Mouse (Mus musculus): ENCODE measurements around the gene Arhgef12. TPM values are rescaled to one million over a fixed set of nuclear protein-coding genes. Genes with fewer than 3 reads are reported as not detected.
"Not testable (repeated sequence)": the region's sequence is repeated elsewhere in the genome, so short reads cannot be mapped to it uniquely, and the experiment has no call there.

Arhgef12 gene
- polyA plus RNA-seq, 1 experiment from 2014 or later = 22.1 TPM

DNA sequence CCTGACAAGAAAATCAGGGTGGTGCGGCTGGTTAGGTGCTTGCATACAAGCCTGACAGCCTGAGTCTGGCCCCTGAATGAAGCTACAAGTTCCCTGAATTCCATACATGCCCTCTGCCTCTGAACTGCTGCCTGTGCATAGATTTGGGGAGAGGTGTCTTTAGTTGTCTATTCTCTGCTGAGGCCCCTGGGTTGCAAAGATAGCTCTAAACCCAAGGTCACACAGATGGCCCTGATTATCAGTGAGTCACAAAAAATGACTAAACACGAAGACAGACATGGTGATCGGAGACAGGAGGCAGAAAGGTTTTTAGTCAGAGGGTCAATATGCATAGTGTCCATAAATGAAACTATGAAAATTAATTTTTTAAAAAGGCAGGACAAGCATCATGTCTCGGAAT is 113.4 kb downstream of the Arhgef12 start:
- Histone ChIP-seq H3K27me3 (ENCODE audit: control insufficient read depth, insufficient read depth, low read depth, low read length) (no peaks in the 10 kb centered on the region), H3K27ac (ENCODE audit: low read length) (no peak overlapping the region), H3K9me3 (replicated peaks; ENCODE audit: control insufficient read depth, low read length, poor library complexity, severe bottlenecking) (no peaks in the 10 kb centered on the region), H3K4me2 (ENCODE audit: low read length) (no peak overlapping the region), H3K4me1 (ENCODE audit: control insufficient read depth, insufficient read depth, low read length) (no peaks in the 10 kb centered on the region), H3K4me3 (ENCODE audit: low read depth, low read length) (no peak overlapping the region), H3K36me3 (ENCODE audit: control insufficient read depth, insufficient read depth, low read length) (peaks cover 52% of the 10 kb centered on the region), H3K9ac (ENCODE audit: low read depth, low read length) (no peak overlapping the region)
- WGBS = 93% methylated on average over 4 of the region's 4 CpGs
- ATAC-seq = no peak

DNA sequence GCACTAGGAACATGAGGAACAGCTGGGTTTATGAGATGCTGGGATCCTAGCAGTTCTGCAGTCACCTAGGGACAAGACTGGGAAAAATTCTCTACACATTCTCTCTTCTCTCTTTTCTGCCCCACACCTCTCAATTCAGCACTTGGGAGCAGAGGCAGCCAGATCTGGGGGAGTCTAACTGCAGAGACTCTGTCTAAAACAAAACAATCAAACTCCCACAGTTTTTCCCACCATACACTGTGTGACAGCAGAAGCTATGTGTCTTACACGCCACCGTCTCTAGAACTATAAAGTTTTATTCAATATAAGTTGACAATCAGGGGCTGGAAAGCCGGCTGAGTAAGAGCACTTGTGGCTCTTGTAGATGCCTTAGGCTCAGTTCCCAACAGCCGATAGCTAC is 119.1 kb downstream of the Arhgef12 start:
- Histone ChIP-seq H3K4me1 (ENCODE audit: control insufficient read depth, insufficient read depth, low read length) (no peaks in the 10 kb centered on the region), H3K27ac (ENCODE audit: low read length) (no peak overlapping the region), H3K9me3 (replicated peaks; ENCODE audit: control insufficient read depth, low read length, poor library complexity, severe bottlenecking) (no peaks in the 10 kb centered on the region), H3K9ac (ENCODE audit: low read depth, low read length) (no peak overlapping the region), H3K27me3 (ENCODE audit: control insufficient read depth, insufficient read depth, low read depth, low read length) (no peaks in the 10 kb centered on the region), H3K36me3 (ENCODE audit: control insufficient read depth, insufficient read depth, low read length) (peaks cover 46% of the 10 kb centered on the region), H3K4me3 (ENCODE audit: low read depth, low read length) (no peak overlapping the region), H3K4me2 (ENCODE audit: low read length) (no peak overlapping the region)
- ATAC-seq = no peak
- 92% methylated on average over 4 of the region's 4 CpGs for WGBS

DNA sequence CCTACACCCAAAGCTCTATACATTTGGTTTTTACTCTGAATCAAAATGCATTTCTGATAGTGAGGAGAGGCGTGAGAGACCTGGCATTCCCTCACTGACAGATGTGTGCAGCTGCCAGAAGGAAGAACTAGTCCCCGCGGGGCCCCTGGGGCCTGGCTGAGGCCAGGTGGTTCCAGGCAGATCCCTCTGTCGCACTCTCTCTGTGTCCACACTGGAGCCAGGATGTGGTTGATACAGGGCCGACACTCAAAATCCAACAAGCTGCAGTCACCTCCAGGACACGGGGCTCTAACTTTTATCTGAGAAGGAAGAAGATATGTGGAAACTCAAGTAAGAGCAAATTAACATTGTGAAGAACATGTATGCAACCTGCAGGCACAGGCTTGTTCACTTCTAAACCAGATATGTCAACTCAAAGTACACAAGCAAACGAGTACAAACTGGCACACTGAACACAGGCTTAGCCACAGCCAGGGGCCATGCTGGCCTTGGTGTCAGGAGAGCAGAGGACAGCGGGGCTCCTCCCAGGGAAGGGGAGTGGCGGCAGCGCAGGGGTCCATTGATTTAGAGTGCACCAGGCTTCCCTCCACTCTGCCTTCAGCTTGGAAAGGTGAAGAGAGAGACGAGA is 138.0 kb downstream of the Arhgef12 start:
- no peak overlapping the region for H3K4me2 ChIP-seq (ENCODE audit: low read length)
- peaks cover 47% of the 10 kb centered on the region for H3K36me3 ChIP-seq (ENCODE audit: control insufficient read depth, insufficient read depth, low read length)
- WGBS = 72% methylated on average over 11 of the region's 11 CpGs
- H3K9me3 ChIP-seq (replicated peaks; ENCODE audit: control insufficient read depth, low read length, poor library complexity, severe bottlenecking) = no peaks in the 10 kb centered on the region
- no peak overlapping the region for H3K9ac ChIP-seq (ENCODE audit: low read depth, low read length)
- no peak overlapping the region for H3K27ac ChIP-seq (ENCODE audit: low read length)
- no peaks in the 10 kb centered on the region for H3K4me1 ChIP-seq (ENCODE audit: control insufficient read depth, insufficient read depth, low read length)
- no peak overlapping the region for H3K4me3 ChIP-seq (ENCODE audit: low read depth, low read length)
- no peak for ATAC-seq
- no peaks in the 10 kb centered on the region for H3K27me3 ChIP-seq (ENCODE audit: control insufficient read depth, insufficient read depth, low read depth, low read length)

DNA sequence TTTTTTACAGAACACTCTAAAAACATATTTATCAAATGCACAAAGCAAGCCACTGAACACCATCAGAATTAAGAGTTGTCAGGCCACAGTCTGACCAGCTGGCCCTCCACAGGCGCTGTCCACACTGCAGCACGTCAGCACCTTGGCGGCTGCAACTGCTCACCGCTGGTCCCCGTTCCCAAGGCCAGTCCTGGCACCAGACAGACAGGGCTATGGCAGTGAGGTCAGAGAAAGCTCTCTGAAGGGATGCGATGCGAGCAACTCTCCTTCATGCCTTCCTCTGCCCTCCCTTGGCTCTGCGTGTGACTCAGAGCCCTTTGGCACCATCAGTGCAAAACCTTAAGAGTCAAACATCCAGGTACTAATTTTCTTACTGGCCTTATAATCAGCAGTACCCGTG is 139.3 kb downstream of the Arhgef12 start:
- no peak overlapping the region for H3K27ac ChIP-seq (ENCODE audit: low read length)
- H3K4me1 ChIP-seq (ENCODE audit: control insufficient read depth, insufficient read depth, low read length) = no peaks in the 10 kb centered on the region
- no peak overlapping the region for H3K4me3 ChIP-seq (ENCODE audit: low read depth, low read length)
- peaks cover 40% of the 10 kb centered on the region for H3K36me3 ChIP-seq (ENCODE audit: control insufficient read depth, insufficient read depth, low read length)
- H3K9me3 ChIP-seq (replicated peaks; ENCODE audit: control insufficient read depth, low read length, poor library complexity, severe bottlenecking) = no peaks in the 10 kb centered on the region
- H3K4me2 ChIP-seq (ENCODE audit: low read length) = no peak overlapping the region
- no peak overlapping the region for H3K9ac ChIP-seq (ENCODE audit: low read depth, low read length)
- no peaks in the 10 kb centered on the region for H3K27me3 ChIP-seq (ENCODE audit: control insufficient read depth, insufficient read depth, low read depth, low read length)
- no peak for ATAC-seq
- WGBS = 87% methylated on average over 9 of the region's 9 CpGs

DNA sequence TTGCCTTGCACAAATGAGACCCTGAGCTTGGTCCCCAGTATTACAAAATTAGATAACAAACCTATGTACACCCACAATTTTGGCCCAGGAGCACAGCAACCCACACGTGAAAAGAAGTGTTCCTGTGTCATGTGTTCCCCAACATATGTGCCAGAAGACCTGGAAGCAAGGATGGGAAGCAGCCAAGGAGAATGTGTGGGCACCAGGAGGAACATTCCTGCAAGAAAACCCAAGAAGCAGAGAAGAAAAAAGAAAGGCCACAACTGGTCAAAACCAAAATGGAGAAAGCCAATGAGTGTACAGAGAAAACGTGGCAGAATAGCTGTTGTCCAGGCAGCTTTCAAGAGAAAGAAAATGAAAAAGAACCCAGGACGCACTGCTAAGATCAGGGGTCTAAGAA is 142.2 kb downstream of the Arhgef12 start:
- ATAC-seq; H3K9me3 ChIP-seq (replicated peaks; ENCODE audit: control insufficient read depth, low read length, poor library complexity, severe bottlenecking); H3K4me2 ChIP-seq (ENCODE audit: low read length); H3K27me3 ChIP-seq (ENCODE audit: control insufficient read depth, insufficient read depth, low read depth, low read length); H3K4me1 ChIP-seq (ENCODE audit: control insufficient read depth, insufficient read depth, low read length); H3K4me3 ChIP-seq (ENCODE audit: low read depth, low read length); H3K27ac ChIP-seq (ENCODE audit: low read length); H3K9ac ChIP-seq (ENCODE audit: low read depth, low read length): not testable (repeated sequence)
- 78% methylated on average over 3 of the region's 3 CpGs for WGBS
- H3K36me3 ChIP-seq (ENCODE audit: control insufficient read depth, insufficient read depth, low read length) = peaks cover 20% of the 10 kb centered on the region

DNA sequence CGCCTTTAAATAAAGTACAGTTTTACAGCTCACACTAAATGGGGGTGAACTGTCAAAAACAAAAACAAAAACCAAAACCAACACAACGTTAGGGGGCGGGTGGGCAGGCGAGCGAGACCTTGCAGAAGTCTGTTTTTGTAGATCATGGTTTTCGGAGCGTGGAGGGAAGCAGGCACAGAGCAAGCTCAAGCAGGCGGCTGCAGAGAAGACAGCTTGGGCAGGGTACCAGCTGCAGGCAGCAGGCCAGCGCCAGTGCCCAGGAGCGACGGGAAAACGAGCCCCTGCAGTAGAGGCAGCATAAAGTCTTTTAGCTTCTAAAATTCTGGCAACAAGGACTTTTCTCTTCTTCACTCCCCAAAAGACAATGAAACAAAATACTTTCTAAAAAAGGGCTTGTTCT is 142.7 kb downstream of the Arhgef12 start:
- no peak for ATAC-seq
- Histone ChIP-seq H3K27ac (ENCODE audit: low read length) (no peak overlapping the region), H3K4me2 (ENCODE audit: low read length) (no peak overlapping the region), H3K27me3 (ENCODE audit: control insufficient read depth, insufficient read depth, low read depth, low read length) (no peaks in the 10 kb centered on the region), H3K36me3 (ENCODE audit: control insufficient read depth, insufficient read depth, low read length) (peaks cover 15% of the 10 kb centered on the region), H3K9me3 (replicated peaks; ENCODE audit: control insufficient read depth, low read length, poor library complexity, severe bottlenecking) (no peaks in the 10 kb centered on the region), H3K4me1 (ENCODE audit: control insufficient read depth, insufficient read depth, low read length) (no peaks in the 10 kb centered on the region), H3K4me3 (ENCODE audit: low read depth, low read length) (no peak overlapping the region), H3K9ac (ENCODE audit: low read depth, low read length) (no peak overlapping the region)
- 82% methylated on average over 12 of the region's 12 CpGs for WGBS

DNA sequence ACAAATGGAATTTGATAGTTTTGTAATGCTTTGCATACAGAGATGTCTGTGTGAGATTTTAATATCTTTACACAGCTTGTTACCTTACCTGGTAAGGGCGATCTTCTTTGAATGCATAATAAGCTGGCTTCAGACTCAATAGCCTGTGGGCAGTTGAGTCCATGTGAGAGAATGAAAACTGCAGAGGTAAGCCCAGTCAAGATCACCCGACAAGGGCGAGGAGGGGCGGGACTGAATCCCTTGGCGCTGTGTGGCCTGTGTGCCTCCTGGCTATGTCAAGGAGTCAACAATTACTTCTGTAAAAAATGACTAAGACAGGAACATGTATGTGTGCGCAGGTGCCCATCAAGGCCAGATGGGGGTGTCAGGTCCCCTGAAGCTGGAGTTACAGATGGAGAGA is 144.5 kb downstream of the Arhgef12 start:
- 82% methylated on average over 6 of the region's 6 CpGs for WGBS
- Histone ChIP-seq H3K9ac (ENCODE audit: low read depth, low read length) (no peak overlapping the region), H3K36me3 (ENCODE audit: control insufficient read depth, insufficient read depth, low read length) (peaks cover 2% of the 10 kb centered on the region), H3K4me1 (ENCODE audit: control insufficient read depth, insufficient read depth, low read length) (no peaks in the 10 kb centered on the region), H3K9me3 (replicated peaks; ENCODE audit: control insufficient read depth, low read length, poor library complexity, severe bottlenecking) (no peaks in the 10 kb centered on the region), H3K27me3 (ENCODE audit: control insufficient read depth, insufficient read depth, low read depth, low read length) (no peaks in the 10 kb centered on the region), H3K4me2 (ENCODE audit: low read length) (no peak overlapping the region), H3K4me3 (ENCODE audit: low read depth, low read length) (no peak overlapping the region), H3K27ac (ENCODE audit: low read length) (no peak overlapping the region)
- ATAC-seq = peak; percentile 40; the same call in 1 of the 2 replicates

DNA sequence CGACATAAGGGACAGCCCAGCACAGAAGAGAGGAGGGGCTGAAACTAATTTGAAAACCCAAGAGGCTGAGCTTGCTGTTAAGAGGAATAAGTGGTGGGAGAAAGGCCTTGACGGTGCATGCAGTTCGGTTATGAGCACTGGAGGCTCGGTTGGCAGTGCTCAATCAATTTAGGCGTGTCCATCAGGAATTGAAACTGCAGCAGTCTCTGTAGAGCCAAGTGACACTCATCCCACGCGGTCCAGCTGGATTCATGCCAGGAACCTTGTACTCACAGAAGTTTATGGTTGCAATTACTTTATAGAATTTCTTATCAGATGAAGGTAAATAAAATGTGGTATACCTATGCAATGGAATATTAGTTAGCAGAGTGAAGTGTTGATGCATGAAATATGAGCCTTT is 148.6 kb downstream of the Arhgef12 start:
- Histone ChIP-seq H3K4me1 (ENCODE audit: control insufficient read depth, insufficient read depth, low read length) (no peaks in the 10 kb centered on the region), H3K9me3 (replicated peaks; ENCODE audit: control insufficient read depth, low read length, poor library complexity, severe bottlenecking) (no peaks in the 10 kb centered on the region), H3K36me3 (ENCODE audit: control insufficient read depth, insufficient read depth, low read length) (no peaks in the 10 kb centered on the region; the same call in 1 of the 2 replicates), H3K9ac (ENCODE audit: low read depth, low read length) (no peak overlapping the region), H3K4me2 (ENCODE audit: low read length) (no peak overlapping the region), H3K4me3 (ENCODE audit: low read depth, low read length) (no peak overlapping the region), H3K27ac (ENCODE audit: low read length) (no peak overlapping the region), H3K27me3 (ENCODE audit: control insufficient read depth, insufficient read depth, low read depth, low read length) (no peaks in the 10 kb centered on the region)
- ATAC-seq = no peak
- WGBS = 39% methylated on average over 7 of the region's 7 CpGs

DNA sequence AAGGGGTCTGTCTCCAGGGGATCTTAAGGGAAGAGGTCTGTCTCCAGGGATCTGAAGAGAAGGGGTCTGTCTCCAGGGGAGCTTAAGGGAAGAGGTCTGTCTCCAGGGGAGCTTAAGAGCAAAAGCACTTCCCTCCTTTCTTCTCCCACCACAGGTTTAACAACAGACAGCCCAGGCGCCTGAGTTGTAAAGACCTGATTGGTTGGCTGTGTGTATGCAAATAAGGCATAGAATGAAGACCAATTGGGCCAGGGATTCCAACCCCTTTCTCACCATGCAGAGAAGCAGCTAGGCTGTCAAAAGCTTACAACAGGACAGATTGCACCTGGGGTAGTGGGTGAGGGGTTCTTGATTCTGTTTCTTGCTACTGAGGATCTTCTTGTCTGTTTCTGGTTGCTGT is 158.7 kb downstream of the Arhgef12 start:
- Histone ChIP-seq H3K4me2 (ENCODE audit: low read length) (no peak overlapping the region), H3K36me3 (ENCODE audit: control insufficient read depth, insufficient read depth, low read length) (no peaks in the 10 kb centered on the region), H3K9me3 (replicated peaks; ENCODE audit: control insufficient read depth, low read length, poor library complexity, severe bottlenecking) (no peaks in the 10 kb centered on the region), H3K4me3 (ENCODE audit: low read depth, low read length) (no peak overlapping the region), H3K9ac (ENCODE audit: low read depth, low read length) (no peak overlapping the region), H3K27ac (ENCODE audit: low read length) (no peak overlapping the region), H3K27me3 (ENCODE audit: control insufficient read depth, insufficient read depth, low read depth, low read length) (no peaks in the 10 kb centered on the region), H3K4me1 (ENCODE audit: control insufficient read depth, insufficient read depth, low read length) (peaks cover 3% of the 10 kb centered on the region; the same call in 1 of the 2 replicates)
- ATAC-seq = no peak
- whole genome bisulfite sequencing = 53% methylated on average over 1 of the region's 1 CpGs

All from midbrain, embryonic 16.5 days (tissue).